Mouse (Mus musculus) CH12.LX (cell line): ENCODE measurements around the gene Rab2b. TPM values are rescaled to one million over a fixed set of nuclear protein-coding genes. Genes with fewer than 3 reads are reported as not detected.
A peak's percentile ranks its signal among the peaks of the same experiment; 100 is the strongest.

Source experiments
- DNase-seq: peaks from one replicate; pipeline ENCODE4 v3.0.0-alpha.2; 2013; ENCODE audit errors: extremely low read depth
- H3K27ac ChIP-seq: 2 replicates; pipeline ENCODE4 v1.5.1; 2012; ENCODE audit warnings: low read depth, mild to moderate bottlenecking, control low read depth, moderate library complexity; ENCODE audit not compliant: insufficient read depth
- H3K27me3 ChIP-seq: replicated peaks from 2 replicates; pipeline ENCODE3; 2012; ENCODE audit warnings: inconsistent platforms
- H3K36me3 ChIP-seq, 2 experiments: replicated peaks in 1 of 2; 2 replicates each; pipeline versions ENCODE3 to v1.6.1; 2012; ENCODE audit warnings: inconsistent platforms in 1 of 2, low read length in 1 of 2, mild to moderate bottlenecking in 1 of 2, mixed read lengths in 1 of 2, moderate library complexity in 1 of 2; ENCODE audit not compliant: control insufficient read depth in 1 of 2, insufficient read depth in 1 of 2
- H3K4me1 ChIP-seq, 2 experiments: 2 replicates each; pipeline ENCODE4 v1.6.1; 2012; ENCODE audit warnings: inconsistent platforms in 1 of 2, moderate library complexity in 1 of 2; ENCODE audit not compliant: insufficient read depth in 2 of 2, control insufficient read depth in 1 of 2
- H3K4me2 ChIP-seq: 2 replicates; pipeline ENCODE4 v1.6.1; 2012; ENCODE audit warnings: low read depth, mild to moderate bottlenecking, control low read depth; ENCODE audit not compliant: poor library complexity, insufficient read depth, severe bottlenecking
- H3K4me3 ChIP-seq, 3 experiments: fragments of 150-350 bp in 1 of 3; sonication (generic) in 1 of 3; replicated peaks in 1 of 3; 2 replicates each; pipeline versions ENCODE3 to v1.5.1; 2011 to 2012; ENCODE audit warnings: low read depth in 2 of 3, low read length in 2 of 3, mild to moderate bottlenecking in 2 of 3, moderate library complexity in 2 of 3, control low read depth in 1 of 3, improper control_type of control experiment in 1 of 3, inconsistent platforms in 1 of 3, mixed read lengths in 1 of 3; ENCODE audit not compliant: poor library complexity in 1 of 3
- H3K79me2 ChIP-seq: replicated peaks from 2 replicates; pipeline ENCODE4 v1.6.1; 2012; ENCODE audit warnings: mild to moderate bottlenecking, moderate library complexity; ENCODE audit not compliant: control insufficient read depth, poor library complexity, insufficient read depth, severe bottlenecking; ENCODE audit errors: extremely low read depth
- H3K9ac ChIP-seq: 2 replicates; pipeline ENCODE4 v1.6.1; 2012; ENCODE audit warnings: low read depth, mild to moderate bottlenecking, control low read depth, moderate library complexity; ENCODE audit not compliant: insufficient read depth
- H3K9me3 ChIP-seq: replicated peaks from 2 replicates; pipeline ENCODE3; 2012; ENCODE audit warnings: low read length, inconsistent platforms, mixed read lengths
- BHLHE40 ChIP-seq: IDR thresholded peaks from 2 replicates; pipeline ENCODE4 v1.6.1; 2011; ENCODE audit warnings: mild to moderate bottlenecking, low read depth, low read length, improper control_type of control experiment
- CHD1 ChIP-seq: IDR thresholded peaks from 2 replicates; pipeline ENCODE4 v1.6.1; 2012; ENCODE audit warnings: low read depth, low read length, improper control_type of control experiment, inconsistent platforms
- CHD2 ChIP-seq: IDR thresholded peaks from 2 replicates; pipeline ENCODE4 v1.6.1; 2011; ENCODE audit warnings: low read length, improper control_type of control experiment
- CTCF ChIP-seq, 2 experiments: IDR thresholded peaks in 1 of 2; conservative IDR thresholded peaks in 1 of 2; 2 replicates each; pipeline ENCODE4 v1.5.1; 2011 to 2012; ENCODE audit warnings: low read depth in 2 of 2, low read length in 2 of 2, improper control_type of control experiment in 1 of 2, inconsistent platforms in 1 of 2, mild to moderate bottlenecking in 1 of 2, moderate library complexity in 1 of 2
- ELF1 ChIP-seq: IDR thresholded peaks from 2 replicates; pipeline ENCODE4 v1.6.1; 2014; ENCODE audit warnings: low read depth, mild to moderate bottlenecking, inconsistent platforms, low read length, improper control_type of control experiment
- EP300 ChIP-seq: IDR thresholded peaks from 2 replicates; pipeline ENCODE4 v1.6.1; 2011; ENCODE audit warnings: low read length, improper control_type of control experiment
- MAFK ChIP-seq: IDR thresholded peaks from 2 replicates; pipeline ENCODE4 v1.6.1; 2011; ENCODE audit warnings: low read length, improper control_type of control experiment; ENCODE audit not compliant: insufficient replicate concordance
- MAZ ChIP-seq: IDR thresholded peaks from 2 replicates; pipeline ENCODE4 v1.6.1; 2012; ENCODE audit warnings: low read depth, mild to moderate bottlenecking, inconsistent platforms, low read length, improper control_type of control experiment, moderate library complexity
- MXI1 ChIP-seq: IDR thresholded peaks from 2 replicates; pipeline ENCODE4 v1.6.1; 2011; ENCODE audit warnings: mild to moderate bottlenecking, low read depth, low read length, improper control_type of control experiment
- MYC ChIP-seq: IDR thresholded peaks from 2 replicates; pipeline ENCODE4 v1.6.1; 2011; ENCODE audit warnings: low read depth, mild to moderate bottlenecking, improper control_type of control experiment, low read length
- NRF1 ChIP-seq: IDR thresholded peaks from 2 replicates; pipeline ENCODE4 v1.6.1; 2014; ENCODE audit warnings: low read depth, mild to moderate bottlenecking, inconsistent platforms, low read length, improper control_type of control experiment, moderate library complexity
- PAX5 ChIP-seq: IDR thresholded peaks from 2 replicates; pipeline ENCODE4 v1.6.1; 2012; ENCODE audit warnings: low read length, inconsistent platforms, mixed read lengths
- RCOR1 ChIP-seq: conservative IDR thresholded peaks from 2 replicates; pipeline ENCODE4 v1.6.1; 2012; ENCODE audit warnings: low read depth, mild to moderate bottlenecking, inconsistent platforms, low read length, improper control_type of control experiment
- TCF12 ChIP-seq: IDR thresholded peaks from 2 replicates; pipeline ENCODE4 v1.6.1; 2014; ENCODE audit warnings: low read depth, mild to moderate bottlenecking, inconsistent platforms, low read length, improper control_type of control experiment
- UBTF ChIP-seq: IDR thresholded peaks from 2 replicates; pipeline ENCODE4 v1.6.1; 2012; ENCODE audit warnings: low read depth, mild to moderate bottlenecking, inconsistent platforms, low read length, improper control_type of control experiment, moderate library complexity
- dilution Hi-C: fragments of 300-500 bp; cut with MboI; formaldehyde crosslinking; loops from 2 replicates; pipeline ENCODE4 v1.14.3; 2020; ENCODE audit warnings: low sequenced_read_pairs; ENCODE audit not compliant: extremely low pct_unique_long_range_greater_than_20kb, extremely low pct_ligation_motif_present
- in situ Hi-C: fragments of 300-500 bp; cut with MboI; formaldehyde crosslinking; loops from 3 replicates; pipeline ENCODE4 v1.14.3; 2019; ENCODE audit warnings: low sequenced_read_pairs, low pct_ligation_motif_present, low pct_unique_long_range_greater_than_20kb, mixed read lengths
- polyA plus RNA-seq: library from polyadenylated mRNA; unstranded; fragments of >175 nt; gene quantifications from 2 replicates; pipeline ENCODE4 v1.2.1, GENCODE M21; 2012; ENCODE audit warnings: low read depth; ENCODE audit not compliant: insufficient read length
- total RNA-seq, 2 experiments: library from RNA; depleted of rRNA; stranded (reverse); fragments of 300-350 nt in 1 of 2; fragments of >200 nt in 1 of 2; gene quantifications; 2 replicates each; pipeline ENCODE4 v1.2.3; 2012 to 2014

The Rab2b gene
- total and polyA plus RNA-seq, 3 experiments, result 4.6 to 10.2 (median 6.9) TPM

- Histone ChIP-seq H3K27me3 (peaks cover 8% of the 10 kb centered on the region), H3K9me3 (no peaks in the 10 kb centered on the region), H3K4me3 (no peak overlapping the region), H3K79me2 (no peaks in the 10 kb centered on the region), H3K4me1 (peaks cover 10 to 11% of the 10 kb centered on the region in 2 experiments), H3K27ac (no peak overlapping the region), H3K9ac (no peak overlapping the region), H3K36me3 (no peaks in the 10 kb centered on the region), H3K4me2 (peak overlapping the region; percentile 58)
- 0 out of 2 replicates have a peak, but pooled peaks have one; percentile 45 for TF ChIP-seq CHD2
- TF ChIP-seq CTCF (conservative IDR thresholded peaks at IDR 0.05 in 1 of 2, IDR thresholded peaks at IDR 0.05 in 1 of 2; ENCODE audit: low read depth in 2 of 2, low read length in 2 of 2), result peak; percentile 19 to 53; a peak in 2 of 4 replicates
- no peak for TF ChIP-seq EP300
- no peak for TF ChIP-seq UBTF
- no peak for TF ChIP-seq CHD1
- TF ChIP-seq RCOR1, result no peak
- in situ Hi-C loops, result loop anchor here (25.0 kb wide), 1 partner anchor 414 kb away; the partner anchor contains the start of genes Ndrg2, Rnase13 and Tppp2
- dilution Hi-C loops, result no loop called here
- DNase-seq, result peak; percentile 23
Observed at GRCm38 (mm10) chr14:52325890-52326289, 46.5 kb upstream of the Rab2b start.

GRCm38 (mm10) chr14:52319361-52319760 is 40.0 kb upstream of the Rab2b start:
- dilution Hi-C loops, result no loop called here
- Histone ChIP-seq H3K27me3 (peaks cover 4% of the 10 kb centered on the region), H3K4me2 (no peak overlapping the region), H3K79me2 (no peaks in the 10 kb centered on the region), H3K9ac (no peak overlapping the region), H3K9me3 (peaks cover 2% of the 10 kb centered on the region), H3K4me3 (no peak overlapping the region), H3K27ac (no peak overlapping the region), H3K36me3 (no peaks in the 10 kb centered on the region)
- in situ Hi-C loops, result no loop called here
- DNase-seq, result no peak
- TF ChIP-seq UBTF (no peak), NRF1 (no peak), RCOR1 (no peak), EP300 (no peak), CHD1 (no peak), MAFK (no peak), MAZ (no peak), PAX5 (no peak), BHLHE40 (no peak), MXI1 (no peak), TCF12 (no peak), ELF1 (no peak), MYC (no peak)
- TF ChIP-seq, all 38 proteins: peak for 0
- H3K4me1 ChIP-seq, result peaks cover 2 to 6% of the 10 kb centered on the region in 2 experiments; a peak in 2 of 4 replicates
